Mouse (Mus musculus) liver, embryonic 14.5 days (tissue): ENCODE data around the gene Ralgds.

Experiments used
- CTCF ChIP-seq: IDR thresholded peaks from 2 replicates; pipeline ENCODE4 v1.5.1; 2016; ENCODE audit warnings: antibody characterized with exemption, low read depth, control low read depth
- EP300 ChIP-seq: IDR thresholded peaks from 2 replicates; pipeline ENCODE4 v1.6.1; 2016; ENCODE audit warnings: antibody characterized with exemption, low read depth

DNA sequence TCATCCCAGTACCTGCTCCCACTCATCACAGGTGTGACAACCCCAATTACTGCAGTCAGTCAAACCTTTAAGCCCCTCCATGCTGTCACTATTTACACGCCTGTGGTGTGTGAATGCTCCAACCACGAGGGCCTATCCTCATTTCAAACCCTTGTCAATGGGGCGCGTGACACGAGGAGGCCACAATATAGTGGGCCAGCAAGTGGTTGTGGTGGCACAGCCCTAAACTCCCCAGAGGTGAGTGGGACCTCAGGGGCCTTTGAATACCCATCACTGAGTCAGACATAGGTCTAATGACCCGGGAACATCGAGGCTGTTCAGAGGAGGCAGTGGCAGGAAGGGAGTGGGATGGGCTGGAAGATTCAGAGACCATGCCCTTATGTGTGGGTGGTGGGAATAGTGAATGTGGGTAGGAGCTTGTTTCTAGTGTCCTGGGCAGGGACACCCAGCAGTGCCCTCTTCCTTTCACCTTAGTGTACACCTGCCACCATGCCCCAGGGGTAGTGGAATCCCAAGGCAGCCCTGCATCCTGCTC lies 21.0 kb downstream of the Ralgds start:
- TF ChIP-seq CTCF (no peak), EP300 (no peak)
